Mouse (Mus musculus) granulocyte monocyte progenitor cell, adult 5-6 weeks (primary cell): ENCODE data around the gene Ercc5. TPM values are rescaled to one million over a fixed set of nuclear protein-coding genes. Genes with fewer than 3 reads are reported as not detected.

ENCODE experiments used
- ATAC-seq: replicated peaks from 2 replicates; pipeline ENCODE4 v1.8.0; 2016; ENCODE audit warnings: mild to moderate bottlenecking, moderate TSS enrichment, inconsistent platforms; ENCODE audit not compliant: poor library complexity, severe bottlenecking
- total RNA-seq, 2 experiments: library from RNA; stranded (forward) in 1 of 2; stranded (reverse) in 1 of 2; fragments of 200-712, 200-1000 nt in 1 of 2; fragments of >200 nt in 1 of 2; fragmentation: Nextera tagmentation in 1 of 2; gene quantifications; 2 replicates each; pipeline ENCODE4 v1.2.3; 2014 to 2017

Gene Ercc5
- total RNA-seq, 2 experiments from 2014 or later = 4.8 to 7.8 TPM

- ATAC-seq = no peak
These were observed 25.1 kb downstream of the Ercc5 start for GRCm38 (mm10) chr1:44172656-44173055.

DNA sequence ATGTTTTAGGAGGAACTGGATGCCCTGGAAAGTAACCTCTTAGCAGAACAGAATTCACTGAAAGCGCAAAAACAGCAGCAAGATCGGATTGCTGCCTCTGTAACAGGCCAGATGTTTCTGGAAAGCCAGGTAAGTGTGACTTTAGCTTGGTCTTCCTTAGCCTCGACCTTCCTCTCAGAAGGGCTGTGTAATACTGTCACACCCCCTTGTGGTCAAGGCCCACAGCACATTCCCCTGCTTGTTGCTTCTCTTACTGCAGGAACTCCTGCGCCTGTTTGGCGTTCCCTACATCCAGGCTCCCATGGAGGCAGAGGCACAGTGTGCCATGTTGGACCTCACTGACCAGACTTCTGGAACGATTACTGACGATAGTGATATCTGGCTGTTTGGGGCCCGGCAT lies 26.4 kb downstream of the Ercc5 start:
- 0 out of 2 replicates have a peak, but pooled peaks have one; percentile 40 for ATAC-seq

DNA sequence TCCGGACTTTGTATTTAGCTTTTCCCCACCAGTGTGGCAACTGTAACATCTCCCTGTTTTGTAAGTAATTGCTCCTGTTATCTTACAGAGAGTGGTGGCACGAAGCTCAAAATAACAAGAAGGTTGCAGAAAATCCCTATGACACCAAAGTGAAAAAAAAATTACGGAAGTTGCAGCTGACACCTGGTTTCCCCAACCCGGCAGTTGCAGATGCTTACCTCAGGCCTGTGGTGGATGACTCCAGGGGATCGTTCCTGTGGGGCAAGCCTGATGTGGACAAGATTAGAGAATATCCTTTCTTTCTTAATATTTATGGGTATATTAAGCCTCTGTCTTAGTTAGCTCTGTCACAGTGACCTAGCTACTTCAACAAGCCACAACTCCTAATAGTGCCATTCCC lies 30.5 kb downstream of the Ercc5 start:
- ATAC-seq = no peak

DNA sequence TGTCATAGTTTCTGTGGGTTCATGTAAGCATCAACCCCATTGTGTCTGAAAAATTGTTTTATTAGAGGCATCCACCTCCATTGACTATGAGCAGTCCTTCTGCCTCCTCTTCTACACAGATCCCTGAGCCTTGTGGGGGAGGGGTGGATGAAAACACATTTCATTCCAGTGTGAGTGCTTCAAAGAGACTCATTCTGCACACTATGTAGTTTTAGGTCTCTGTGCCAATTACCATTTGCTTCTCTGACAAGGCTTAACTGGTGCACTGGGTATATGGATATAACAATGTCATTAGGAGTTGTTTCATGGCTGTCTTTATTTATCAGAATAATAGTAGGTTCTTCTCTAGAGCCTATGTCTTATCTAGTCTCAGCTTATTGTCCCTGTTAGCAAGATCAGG lies 38.9 kb downstream of the Ercc5 start:
- no peak for ATAC-seq

DNA sequence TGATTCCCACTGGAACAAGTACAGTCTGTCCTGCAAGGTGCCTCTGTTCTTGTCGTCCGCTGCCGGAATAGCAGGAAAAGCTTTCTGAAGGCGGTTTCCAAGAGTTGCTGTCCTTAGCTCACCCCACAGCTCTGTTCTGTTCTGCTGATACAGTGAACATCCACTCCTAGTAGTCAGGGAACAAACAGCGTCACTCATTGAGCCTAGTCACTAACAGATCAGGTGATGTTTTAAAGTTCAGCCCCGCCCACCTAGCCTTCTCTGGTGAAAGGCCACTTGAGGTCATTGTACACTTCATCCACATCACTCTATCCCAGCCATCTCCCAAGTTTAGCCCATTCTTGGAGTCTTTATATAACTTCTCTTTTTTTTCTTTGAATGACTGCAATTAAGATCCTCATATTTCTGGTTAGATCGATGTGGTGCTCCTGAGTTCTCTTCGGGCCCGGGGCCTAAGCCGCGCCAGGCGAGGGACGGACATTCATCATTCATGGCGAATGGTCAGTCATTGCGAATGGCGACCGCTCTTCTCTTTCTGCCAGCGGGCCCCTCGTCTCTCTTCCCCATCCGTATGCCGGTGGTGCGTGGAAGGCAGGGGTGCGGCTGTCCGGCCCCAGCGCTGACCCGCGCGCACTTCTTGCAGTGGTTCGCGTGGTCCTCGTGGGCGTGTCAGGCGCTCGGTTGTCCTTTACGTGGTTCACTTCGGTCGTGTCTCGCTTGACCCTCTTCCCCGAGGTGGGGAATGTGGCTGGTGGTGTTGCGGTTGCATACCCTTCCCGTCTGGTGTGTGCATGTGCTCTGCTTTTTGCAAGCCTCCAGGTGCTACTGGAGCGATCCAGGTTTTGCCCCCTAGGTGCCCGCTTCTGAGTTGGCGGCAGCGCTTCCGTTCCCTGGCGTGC lies 51.0 kb downstream of the Ercc5 start:
- ATAC-seq = peak; percentile 58

DNA sequence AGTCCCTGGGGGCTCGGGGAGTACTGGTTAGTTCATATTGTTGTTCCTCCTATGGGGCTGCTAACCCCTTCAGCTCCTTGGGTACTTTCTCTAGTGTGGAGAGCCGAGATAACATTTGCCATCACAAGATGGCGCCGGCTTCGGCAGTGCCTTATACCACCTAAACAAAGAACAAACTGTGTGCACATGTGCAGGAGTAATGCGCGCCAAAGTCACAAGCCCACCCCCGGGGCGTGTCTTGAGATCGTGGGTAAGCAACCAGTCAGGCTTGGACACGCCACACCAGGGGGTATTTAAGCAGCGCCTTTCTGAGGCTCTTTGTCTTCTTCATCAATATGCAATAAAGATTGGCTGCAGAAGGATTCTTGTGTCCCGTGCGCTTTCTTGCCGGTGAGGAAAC lies 55.3 kb downstream of the Ercc5 start:
- ATAC-seq = no peak

DNA sequence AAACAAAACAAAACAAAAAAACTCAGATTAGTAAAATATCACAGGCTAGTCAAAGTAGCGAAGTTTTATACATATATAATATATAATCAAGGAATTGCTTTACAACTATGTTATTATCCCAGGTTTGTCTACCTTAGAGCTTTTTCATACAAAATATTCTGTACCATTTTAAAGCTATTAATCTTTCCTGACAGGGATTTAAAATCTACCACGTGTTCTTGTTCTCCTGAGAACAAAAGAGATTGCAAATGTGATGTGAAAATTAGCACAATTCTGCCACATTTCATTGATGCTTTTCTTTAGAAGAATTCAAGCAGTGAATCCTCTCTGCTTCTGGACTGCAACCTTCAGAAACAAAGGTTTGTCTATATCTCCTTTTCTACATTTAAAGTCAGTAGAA lies 66.9 kb downstream of the Ercc5 start:
- no peak for ATAC-seq

- ATAC-seq = no peak
These were observed 69.0 kb downstream of the Ercc5 start for GRCm38 (mm10) chr1:44216352-44217116.

DNA sequence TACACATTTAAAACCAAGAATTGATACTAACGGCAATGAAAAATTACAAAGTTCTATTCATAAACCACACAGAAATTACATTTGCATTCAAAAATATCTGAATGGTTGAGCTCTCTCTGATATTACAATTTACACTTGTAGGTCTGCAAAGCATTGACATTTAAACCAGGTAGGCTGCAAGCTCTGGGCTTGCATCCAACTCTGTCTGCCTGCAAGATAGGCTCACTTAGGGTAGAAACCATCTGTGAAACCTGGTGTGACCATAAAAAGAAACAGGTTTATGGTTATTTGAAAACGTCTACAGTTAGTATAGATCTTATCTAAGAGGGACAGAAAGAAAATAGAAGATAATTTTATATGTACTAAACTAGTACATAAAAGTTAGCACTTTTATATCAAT lies 69.6 kb downstream of the Ercc5 start:
- ATAC-seq = no peak

- ATAC-seq = no peak
These were observed 71.3 kb downstream of the Ercc5 start, which contains the start of gene Mettl21e for GRCm38 (mm10) chr1:44218876-44219275. Mettl21e (minus strand) TSS chr1:44218961.

GRCm38 (mm10) chr1:44229044-44229443 lies 81.5 kb downstream of the Ercc5 start:
- ATAC-seq = no peak

Other genes with a start within 250 kb of the Ercc5 start
- gene Tpp2, start 214.1 kb upstream of the Ercc5 start, total RNA-seq (2014; fragmentation: Nextera tagmentation) = 54.1 and 62.1 TPM in 2 replicates
- 75.9 and 82.9 TPM in 2 replicates for gene Tpp2, start 214.1 kb upstream of the Ercc5 start, total RNA-seq (2017)
- gene Mettl21c, start 127.7 kb upstream of the Ercc5 start, total RNA-seq (2014; fragmentation: Nextera tagmentation) = 0.94 TPM in 1 of 2 replicates, not detected in the other
- gene Mettl21c, start 127.7 kb upstream of the Ercc5 start, total RNA-seq (2017) = not detected in 2 replicates
- gene Gm8251, start 85.8 kb upstream of the Ercc5 start, total RNA-seq (2014; fragmentation: Nextera tagmentation) = 0.15 and 0.19 TPM in 2 replicates
- 0.05 and 0.30 TPM in 2 replicates for gene Gm8251, start 85.8 kb upstream of the Ercc5 start, total RNA-seq (2017)
- gene Tex30, start 45.3 kb upstream of the Ercc5 start, total RNA-seq (2014; fragmentation: Nextera tagmentation) = 64.6 and 67.6 TPM in 2 replicates
- 51.4 and 74.2 TPM in 2 replicates for gene Tex30, start 45.3 kb upstream of the Ercc5 start, total RNA-seq (2017)
- gene Kdelc1, start 28.9 kb upstream of the Ercc5 start, total RNA-seq (2014; fragmentation: Nextera tagmentation) = 38.3 and 40.7 TPM in 2 replicates
- 33.4 and 35.5 TPM in 2 replicates for gene Kdelc1, start 28.9 kb upstream of the Ercc5 start, total RNA-seq (2017)
- gene Bivm, start 28.8 kb upstream of the Ercc5 start, total RNA-seq (2014; fragmentation: Nextera tagmentation) = 11.5 and 17.5 TPM in 2 replicates
- 7.0 and 10.6 TPM in 2 replicates for gene Bivm, start 28.8 kb upstream of the Ercc5 start, total RNA-seq (2017)
- not detected in 2 replicates for gene Mettl21e, start 71.2 kb downstream of the Ercc5 start, total RNA-seq (2014; fragmentation: Nextera tagmentation)
- gene Mettl21e, start 71.2 kb downstream of the Ercc5 start, total RNA-seq (2017) = not detected in 2 replicates